Mouse (Mus musculus) adrenal gland, adult 2 months (tissue): ENCODE data around the gene Btaf1. TPM values are rescaled to one million over a fixed set of nuclear protein-coding genes. Genes with fewer than 3 reads are reported as not detected.

Experiments
- DNase-seq: peaks from one replicate; pipeline ENCODE4 v3.0.0; 2021
- polyA plus RNA-seq: library from polyadenylated mRNA; depleted of rRNA; stranded (reverse); fragments of >200 nt; gene quantifications from 2 replicates; pipeline ENCODE4 v1.2.3, GENCODE M21; 2012; rRNA removed
- total RNA-seq, 2 experiments: library from RNA; stranded (reverse); gene quantifications; 2 replicates each; pipeline ENCODE4 v1.2.3; 2021

Btaf1 gene
- total and polyA plus RNA-seq, 3 experiments = 1.7 to 28.2 (median 22.9) TPM

- no peak for DNase-seq
Measured at GRCm38 (mm10) chr19:37022146-37022545, 96.3 kb downstream of the Btaf1 start.

- DNase-seq = no peak
Measured at GRCm38 (mm10) chr19:37025839-37026319, 100.0 kb downstream of the Btaf1 start.

GRCm38 (mm10) chr19:37026408-37026807, 100.5 kb downstream of the Btaf1 start:
- DNase-seq = peak; percentile 51

GRCm38 (mm10) chr19:37029771-37030170, 103.9 kb downstream of the Btaf1 start:
- DNase-seq = no peak

GRCm38 (mm10) chr19:37031446-37031845, 105.6 kb downstream of the Btaf1 start:
- DNase-seq = no peak

- no peak for DNase-seq
Measured at GRCm38 (mm10) chr19:37032364-37032763, 106.5 kb downstream of the Btaf1 start.

GRCm38 (mm10) chr19:37040906-37041305, 115.0 kb downstream of the Btaf1 start:
- DNase-seq = no peak

- no peak for DNase-seq
Measured at GRCm38 (mm10) chr19:37044431-37044830, 118.6 kb downstream of the Btaf1 start.

GRCm38 (mm10) chr19:37048507-37048906, 122.6 kb downstream of the Btaf1 start:
- no peak for DNase-seq

- peak; percentile 66 for DNase-seq
Measured at GRCm38 (mm10) chr19:37050643-37051345, 124.9 kb downstream of the Btaf1 start.

- DNase-seq = no peak
Measured at GRCm38 (mm10) chr19:37055976-37056556, 130.2 kb downstream of the Btaf1 start.

- DNase-seq = no peak
Measured at GRCm38 (mm10) chr19:37057161-37057905, 131.5 kb downstream of the Btaf1 start.

- no peak for DNase-seq
Measured at GRCm38 (mm10) chr19:37059623-37060022, 133.7 kb downstream of the Btaf1 start.

- DNase-seq = no peak
Measured at GRCm38 (mm10) chr19:37060078-37060477, 134.2 kb downstream of the Btaf1 start.

Other genes starting within 250 kb of the Btaf1 start
- gene Ppp1r3c, start 189.4 kb upstream of the Btaf1 start, total RNA-seq = 10 to 100 TPM; 20.2 to 43.2 TPM
- gene Ppp1r3c, start 189.4 kb upstream of the Btaf1 start, polyA plus RNA-seq = 3.1 and 3.9 TPM in 2 replicates
- gene Tnks2, start 91.8 kb upstream of the Btaf1 start, total RNA-seq = 10 to 100 TPM; 86.4 to 99.1 TPM
- 14.6 and 17.4 TPM in 2 replicates for gene Tnks2, start 91.8 kb upstream of the Btaf1 start, polyA plus RNA-seq
- gene Fgfbp3, start 6.5 kb upstream of the Btaf1 start, total RNA-seq = 1 to 10 TPM; 1.8 to 5.6 TPM
- gene Fgfbp3, start 6.5 kb upstream of the Btaf1 start, polyA plus RNA-seq = 17.5 and 25.0 TPM in 2 replicates